Mouse (Mus musculus) ES-E14 (cell line): ENCODE results near the gene Wee1. TPM values are rescaled to one million over a fixed set of nuclear protein-coding genes. Genes with fewer than 3 reads are reported as not detected.
A peak's percentile ranks its signal among the peaks of the same experiment; 100 is the strongest.

Experiments
- DNase-seq: peaks from one replicate; pipeline ENCODE4 v3.0.0-alpha.2; 2013; ENCODE audit warnings: low read depth, low spot score
- H3K27ac ChIP-seq: 2 replicates; pipeline ENCODE4 v1.5.1; 2012; ENCODE audit warnings: low read depth, mild to moderate bottlenecking, low read length, moderate library complexity, mixed read lengths; ENCODE audit not compliant: poor library complexity, insufficient read depth, severe bottlenecking
- H3K36me3 ChIP-seq: 2 replicates; pipeline ENCODE4 v1.6.1; 2012; ENCODE audit warnings: mild to moderate bottlenecking, low read length, moderate library complexity, mixed read lengths; ENCODE audit not compliant: control insufficient read depth, poor library complexity, insufficient read depth, severe bottlenecking
- H3K4me1 ChIP-seq, 2 experiments: fragments of 150-350 bp in 1 of 2; sonication (generic) in 1 of 2; 2 replicates each; pipeline ENCODE4 v1.6.1; 2012; ENCODE audit warnings: low read length in 2 of 2, mild to moderate bottlenecking in 1 of 2, mixed read lengths in 1 of 2; ENCODE audit not compliant: control insufficient read depth in 2 of 2, insufficient read depth in 2 of 2, poor library complexity in 1 of 2
- H3K4me3 ChIP-seq, 2 experiments: fragments of 150-350 bp in 1 of 2; sonication (generic) in 1 of 2; 2 replicates each; pipeline ENCODE4 v1.5.1; 2012; ENCODE audit warnings: low read length in 2 of 2, low read depth in 1 of 2, mild to moderate bottlenecking in 1 of 2, mixed read lengths in 1 of 2; ENCODE audit not compliant: insufficient read depth in 1 of 2, poor library complexity in 1 of 2, severe bottlenecking in 1 of 2
- H3K9ac ChIP-seq: 2 replicates; pipeline ENCODE4 v1.6.1; 2012; ENCODE audit warnings: low read depth, mild to moderate bottlenecking, low read length, mixed read lengths; ENCODE audit not compliant: poor library complexity, insufficient read depth, severe bottlenecking
- H3K9me3 ChIP-seq: fragments of 150-350 bp; sonication (generic); 2 replicates; pipeline ENCODE4 v1.6.1; 2012; ENCODE audit warnings: low read depth, mild to moderate bottlenecking, low read length; ENCODE audit not compliant: control insufficient read depth, insufficient read depth
- CHD2 ChIP-seq: IDR thresholded peaks from 2 replicates; pipeline ENCODE4 v1.6.1; 2014; ENCODE audit warnings: mild to moderate bottlenecking, low read depth, low read length, inconsistent platforms
- HCFC1 ChIP-seq: IDR thresholded peaks from 2 replicates; pipeline ENCODE4 v1.6.1; 2012; ENCODE audit warnings: low read length, inconsistent platforms, borderline replicate concordance; ENCODE audit not compliant: insufficient read depth
- MAFK ChIP-seq: IDR thresholded peaks from 2 replicates; pipeline ENCODE4 v1.6.1; 2014; ENCODE audit warnings: mild to moderate bottlenecking, low read depth, low read length, inconsistent platforms; ENCODE audit not compliant: insufficient read depth
- ZC3H11A ChIP-seq: IDR thresholded peaks from 2 replicates; pipeline ENCODE4 v1.6.1; 2012; ENCODE audit warnings: low read depth, mild to moderate bottlenecking, inconsistent platforms, low read length, borderline replicate concordance
- ZNF384 ChIP-seq: IDR thresholded peaks from 2 replicates; pipeline ENCODE4 v1.6.1; 2012; ENCODE audit warnings: low read depth, low read length, inconsistent platforms
- in situ Hi-C, 2 experiments: fragments of 600-800 bp; cut with MboI; formaldehyde crosslinking; loops; one replicate each; pipeline ENCODE4 v1.15.1; 2025; ENCODE audit warnings: low sequenced_read_pairs in 2 of 2, inconsistent platforms in 1 of 2; ENCODE audit not compliant: unreplicated experiment in 2 of 2
- total RNA-seq: library from RNA; depleted of rRNA; stranded (reverse); fragments of 300-350 nt; gene quantifications from 2 replicates; pipeline ENCODE4 v1.2.3, GENCODE M21; 2012

Wee1 gene
- total RNA-seq, 1 experiment, result 16.5 TPM

DNA sequence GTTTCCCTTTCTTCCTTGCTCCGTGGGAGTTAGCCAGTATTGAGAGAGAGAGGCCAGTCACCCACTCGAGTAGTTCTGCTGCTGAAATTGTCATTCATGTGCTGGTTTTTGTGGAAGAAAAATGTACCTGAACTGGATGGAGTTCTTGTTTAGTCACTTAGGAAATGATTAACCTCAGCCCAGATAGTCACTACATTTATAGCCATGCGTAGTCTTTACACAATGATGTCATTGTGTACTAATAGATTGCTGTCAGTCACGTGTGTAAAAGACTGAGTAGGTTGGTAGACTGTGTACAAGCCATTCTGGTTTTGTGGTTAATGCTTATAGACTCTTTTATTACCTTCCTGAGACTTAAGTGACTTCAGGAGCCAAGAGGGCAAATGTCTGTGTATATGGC lies 33.9 kb upstream of the Wee1 start:
- H3K27ac ChIP-seq, result no peak overlapping the region
- in situ Hi-C loops, result loop anchor here in 1 of 2 experiments (5.0 kb wide), 1 partner anchor 46 kb away; no protein-coding TSS in a partner anchor
- no peak for TF ChIP-seq ZNF384
- no peaks in the 10 kb centered on the region for H3K9me3 ChIP-seq
- no peak overlapping the region for H3K9ac ChIP-seq
- no peak overlapping the region for H3K4me3 ChIP-seq
- H3K36me3 ChIP-seq, result peaks cover 35% of the 10 kb centered on the region
- no peak for DNase-seq
- peaks cover 0 to 2% of the 10 kb centered on the region in 2 experiments; a peak in 1 of 4 replicates for H3K4me1 ChIP-seq

DNA sequence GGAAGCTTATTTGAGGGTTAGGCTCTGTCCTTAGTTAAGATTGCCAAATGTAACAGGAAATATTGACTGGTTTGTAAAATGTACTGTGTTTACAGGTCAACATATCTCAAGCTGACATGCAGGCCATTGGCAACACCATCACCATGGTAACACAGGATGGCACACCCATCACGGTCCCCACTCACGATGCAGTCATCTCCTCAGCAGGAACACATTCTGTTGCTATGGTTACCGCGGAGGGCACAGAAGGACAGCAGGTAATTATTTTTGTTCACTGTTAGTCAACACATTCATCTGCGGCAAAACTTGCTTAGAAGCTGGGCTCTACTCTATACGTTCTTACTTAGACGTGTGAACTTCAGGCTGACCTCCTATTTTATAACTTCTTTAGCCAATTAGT lies 30.2 kb upstream of the Wee1 start:
- Histone ChIP-seq H3K4me1 (no peaks in the 10 kb centered on the region), H3K4me3 (no peak overlapping the region), H3K27ac (no peak overlapping the region), H3K36me3 (peaks cover 29% of the 10 kb centered on the region), H3K9me3 (no peaks in the 10 kb centered on the region), H3K9ac (no peak overlapping the region)
- TF ChIP-seq ZC3H11A, result no peak
- no peak for TF ChIP-seq ZNF384
- no peak for TF ChIP-seq CHD2
- no peak for TF ChIP-seq MAFK
- TF ChIP-seq HCFC1, result no peak
- in situ Hi-C loops, result no loop called here
- no peak for DNase-seq

DNA sequence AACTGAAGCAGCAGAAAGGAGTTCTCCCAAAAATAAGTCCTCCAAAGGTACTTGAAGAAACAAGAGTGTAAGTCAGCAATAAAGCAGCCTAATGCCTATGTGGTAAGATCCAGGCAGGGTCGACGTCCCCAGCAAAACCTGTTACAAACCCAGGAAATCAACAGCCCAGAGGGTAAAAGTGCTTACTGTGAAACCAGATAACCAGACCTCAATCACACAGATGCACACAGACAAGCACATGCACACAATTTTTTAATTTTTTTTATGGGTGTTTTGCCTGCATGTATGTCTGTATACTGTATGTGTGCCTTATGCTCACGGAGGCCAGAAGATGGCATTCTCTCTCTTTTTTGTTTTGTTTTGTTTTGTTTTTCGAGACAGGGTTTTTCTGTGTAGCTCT lies 25.5 kb upstream of the Wee1 start:
- in situ Hi-C loops, result no loop called here
- Histone ChIP-seq H3K9me3 (no peaks in the 10 kb centered on the region), H3K9ac (no peak overlapping the region), H3K4me1 (peaks cover 5 to 9% of the 10 kb centered on the region in 2 experiments), H3K4me3 (no peak overlapping the region), H3K36me3 (peaks cover 23% of the 10 kb centered on the region), H3K27ac (no peak overlapping the region)
- DNase-seq, result no peak
- no peak for TF ChIP-seq ZC3H11A
- no peak for TF ChIP-seq CHD2
- TF ChIP-seq HCFC1, result no peak
- TF ChIP-seq ZNF384, result no peak
- no peak for TF ChIP-seq MAFK

DNA sequence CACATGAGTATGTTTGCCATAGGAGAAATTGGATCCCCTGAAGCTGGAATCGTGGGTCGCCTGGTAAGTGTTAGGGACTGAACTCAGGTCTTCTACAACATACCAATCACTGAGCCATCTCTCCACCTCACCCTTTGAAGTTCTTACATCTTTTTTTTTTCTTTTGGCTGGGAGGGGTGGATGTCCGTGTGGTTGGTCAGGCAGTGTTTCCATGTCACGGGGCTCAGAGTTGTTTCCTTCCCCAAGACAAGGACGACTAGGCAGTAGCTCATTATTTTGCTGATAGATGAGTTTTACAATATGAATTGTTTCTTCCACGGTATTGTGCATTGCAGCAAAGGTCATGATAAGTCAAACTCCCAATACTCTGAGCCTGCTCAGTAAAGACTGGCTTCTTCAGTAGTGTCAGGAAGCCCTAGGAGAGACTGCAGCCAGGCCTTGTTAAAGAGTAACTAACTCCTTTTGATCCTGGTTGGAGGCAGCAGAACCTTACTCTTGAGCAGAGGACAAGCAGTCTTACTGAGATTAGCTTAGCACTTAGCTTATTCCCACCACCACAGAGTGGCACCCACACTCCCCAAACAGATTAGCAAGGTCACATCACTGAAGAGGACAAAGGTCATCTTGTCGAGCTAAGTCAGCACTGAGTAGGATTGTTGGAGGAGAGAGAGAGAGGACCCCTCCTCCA lies 24.6 kb upstream of the Wee1 start:
- no peak for TF ChIP-seq CHD2
- TF ChIP-seq ZC3H11A, result no peak
- no peak for TF ChIP-seq HCFC1
- no peak for TF ChIP-seq ZNF384
- TF ChIP-seq MAFK, result no peak
- H3K9me3 ChIP-seq, result no peaks in the 10 kb centered on the region
- H3K4me1 ChIP-seq, result peaks cover 5 to 9% of the 10 kb centered on the region in 2 experiments
- no peak overlapping the region; the same call in 1 of the 2 replicates for H3K27ac ChIP-seq
- in situ Hi-C loops, result no loop called here
- H3K4me3 ChIP-seq, result no peak overlapping the region
- peaks cover 17% of the 10 kb centered on the region for H3K36me3 ChIP-seq
- no peak for DNase-seq
- no peak overlapping the region for H3K9ac ChIP-seq

DNA sequence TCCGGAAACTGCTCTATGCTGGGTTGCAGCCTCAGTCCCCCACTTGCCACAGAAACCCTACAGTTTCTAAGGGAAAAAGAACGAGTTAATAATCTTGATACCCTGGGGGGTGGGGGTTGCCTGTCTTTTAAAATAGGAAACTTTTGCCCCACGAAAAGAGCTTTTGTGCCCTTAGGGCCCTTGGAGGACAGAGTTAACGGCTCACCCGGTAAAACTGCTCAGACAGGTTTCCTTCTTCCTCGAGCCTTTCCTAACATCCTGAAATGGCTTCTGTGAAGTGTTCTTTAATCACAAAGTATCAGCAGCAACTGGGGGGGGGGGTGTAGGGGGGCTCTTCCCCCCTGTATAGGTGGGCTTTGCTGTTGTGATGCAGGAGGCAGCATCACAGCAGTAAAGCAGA lies 21.0 kb upstream of the Wee1 start:
- H3K36me3 ChIP-seq, result peaks cover 4% of the 10 kb centered on the region; the same call in 1 of the 2 replicates
- H3K9ac ChIP-seq, result peak overlapping the region; percentile 43; the same call in 1 of the 2 replicates
- no peaks in the 10 kb centered on the region for H3K9me3 ChIP-seq
- TF ChIP-seq HCFC1 (no peak), CHD2 (no peak), ZNF384 (no peak), ZC3H11A (no peak), MAFK (no peak)
- in situ Hi-C loops, result no loop called here
- DNase-seq, result no peak
- H3K27ac ChIP-seq, result peak overlapping the region; percentile 34
- H3K4me3 ChIP-seq, result peak overlapping the region in 1 of 2 experiments; percentile 19; a peak in 1 of 4 replicates
- peaks cover 11 to 17% of the 10 kb centered on the region in 2 experiments for H3K4me1 ChIP-seq
